Mouse (Mus musculus) right cerebral cortex, adult 18-20 months (tissue): Measurements from ENCODE around the gene Gm20388.
A peak's percentile ranks its signal among the peaks of the same experiment; 100 is the strongest.

Source experiments
- DNase-seq: peaks from one replicate; pipeline ENCODE4 v3.0.0; 2022; ENCODE audit warnings: mixed read lengths

Gene Gm20388

DNA sequence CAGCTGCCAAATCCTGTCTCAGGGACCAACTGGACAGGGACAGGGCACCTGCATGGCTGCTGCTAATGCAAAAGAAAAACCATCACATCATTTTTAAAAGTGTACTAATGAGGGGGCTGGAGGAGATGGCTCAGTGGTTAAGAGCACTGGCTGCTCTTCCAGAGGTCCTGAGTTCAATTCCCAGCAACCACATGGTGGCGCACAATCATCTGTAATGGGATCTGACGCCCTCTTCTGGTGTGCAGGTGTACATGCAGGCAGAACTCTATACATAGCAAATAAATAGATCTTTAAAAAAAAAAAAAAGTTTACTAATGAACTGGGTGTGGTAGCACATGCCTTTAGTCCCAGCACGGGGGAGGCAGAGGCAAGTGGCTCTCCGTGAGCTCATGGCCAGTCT is 3398.1 kb downstream of the Gm20388 start:
- no peak for DNase-seq

DNA sequence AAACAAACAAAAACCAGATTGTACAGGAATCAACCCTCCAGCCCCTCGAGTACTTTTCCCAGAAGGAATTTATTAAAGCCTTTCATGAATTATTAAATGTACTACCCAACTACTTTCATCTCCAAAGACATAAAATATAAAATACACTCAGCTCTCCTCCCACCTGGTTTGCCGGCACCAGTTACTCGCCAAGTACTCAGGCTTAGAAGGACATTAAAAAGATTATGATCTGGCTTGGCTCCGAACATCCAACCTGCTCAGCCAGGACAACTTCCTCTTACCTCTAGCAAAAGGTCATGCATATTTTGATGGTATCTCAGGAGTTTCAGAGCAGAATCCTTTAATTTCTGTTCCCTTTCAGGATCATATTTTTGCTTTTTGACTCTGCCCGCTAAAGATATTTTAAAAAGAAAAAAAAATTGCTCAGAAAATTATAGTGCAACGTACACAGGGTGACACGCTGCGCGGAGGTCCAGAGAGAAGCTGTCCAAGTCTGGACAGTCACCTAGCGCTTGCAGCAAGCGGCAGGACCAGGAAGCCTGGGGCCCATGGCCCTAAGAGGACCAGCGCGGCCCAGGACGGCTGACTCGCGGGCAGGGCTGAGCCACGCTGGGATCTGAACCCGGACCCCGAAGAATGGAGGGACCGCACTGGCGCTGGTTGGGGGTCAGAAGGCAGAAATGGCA is 3407.3 kb downstream of the Gm20388 start:
- DNase-seq = no peak

DNA sequence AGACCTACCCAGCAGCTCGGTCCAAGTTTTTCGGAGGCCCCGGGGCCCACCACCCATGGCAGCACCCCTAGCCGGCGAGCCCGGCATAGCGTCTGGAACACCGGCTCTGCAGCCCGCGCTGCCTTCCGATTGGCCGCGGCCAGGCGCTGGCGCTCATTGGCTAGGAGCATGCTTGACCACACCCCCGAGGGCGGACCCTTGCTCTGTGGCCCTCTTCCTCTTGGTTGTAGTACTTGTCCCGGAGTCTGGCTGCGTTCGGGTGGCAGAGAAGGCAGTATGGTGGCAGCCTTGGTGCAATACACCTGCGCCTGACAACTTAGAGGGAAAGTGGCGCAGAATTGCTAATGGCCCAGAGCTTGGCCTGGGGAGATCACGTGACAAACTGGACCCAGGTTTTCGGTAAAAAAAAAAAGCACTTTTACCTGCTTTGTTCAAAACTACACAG is 3407.8 kb downstream of the Gm20388 start, which contains the start of gene Fanca:
Fanca (minus strand) TSS at position 110 of the 445 bp plus-strand sequence.
- peak; percentile 95 for DNase-seq

DNA sequence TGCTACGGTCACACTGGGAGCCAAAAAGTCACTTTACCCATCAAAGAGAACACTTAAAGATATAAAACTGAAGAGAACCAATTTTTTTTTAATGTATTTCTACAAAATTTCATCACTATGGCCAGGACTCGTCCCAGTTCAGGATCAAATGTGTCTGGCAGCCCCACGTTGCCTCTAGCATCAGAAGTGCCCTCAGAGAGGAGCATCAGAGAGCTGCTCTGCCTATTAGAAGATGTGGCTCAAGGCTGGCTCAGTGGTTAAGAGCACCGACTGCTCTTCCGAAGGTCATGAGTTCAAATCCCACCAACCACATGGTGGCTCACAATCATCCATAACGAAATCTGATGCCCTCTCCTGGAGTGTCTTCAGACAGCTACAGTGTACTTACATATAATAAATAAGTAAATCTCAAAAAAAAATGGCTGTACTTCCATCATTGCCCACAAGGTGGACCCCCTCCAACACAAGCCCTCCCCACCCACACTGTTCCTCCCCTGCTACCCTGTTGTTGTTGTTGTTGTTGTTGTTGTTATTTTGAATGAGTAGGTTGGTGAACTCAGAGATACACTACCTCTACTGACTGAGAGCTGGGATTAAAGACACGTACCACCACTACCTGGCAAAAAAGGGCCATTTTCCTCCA is 3409.0 kb downstream of the Gm20388 start:
- DNase-seq = no peak

DNA sequence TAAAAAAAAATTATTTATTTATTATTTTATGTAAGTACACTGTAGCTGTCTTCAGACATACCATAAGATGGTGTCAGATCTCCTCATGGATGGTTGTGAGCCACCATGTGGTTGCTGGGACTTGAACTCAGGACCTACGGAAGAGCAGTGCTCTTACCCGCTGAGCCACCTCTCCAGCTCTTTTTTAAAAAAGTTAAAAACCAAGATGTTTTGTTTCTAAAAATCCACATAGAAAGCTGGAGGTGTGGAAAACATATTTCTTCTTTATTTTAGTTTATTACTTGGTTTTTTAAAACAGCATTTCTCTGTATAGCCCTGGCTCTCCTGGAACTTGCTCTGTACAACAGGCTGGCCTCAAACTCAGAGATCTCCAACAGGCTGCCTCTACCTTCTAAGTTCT is 3417.9 kb downstream of the Gm20388 start:
- no peak for DNase-seq

DNA sequence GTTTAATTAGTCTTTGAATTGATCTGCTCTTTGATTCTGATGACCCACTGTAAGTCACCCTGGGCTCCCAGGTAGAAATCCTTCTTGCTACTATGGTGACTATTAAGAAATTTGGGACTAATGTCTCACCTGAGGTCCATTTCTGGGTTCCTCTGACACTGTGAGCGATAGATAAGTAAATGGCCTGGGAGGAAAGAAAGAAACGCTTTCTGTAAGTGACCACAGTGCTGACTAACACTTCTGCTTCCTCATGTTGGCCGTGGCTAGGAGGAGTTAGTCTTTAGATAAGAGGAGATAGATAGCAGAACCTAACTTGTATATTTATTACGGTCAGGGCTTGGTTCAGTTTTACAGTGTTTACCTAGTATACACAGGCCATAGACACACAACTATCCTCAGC is 3418.7 kb downstream of the Gm20388 start:
- DNase-seq = no peak

DNA sequence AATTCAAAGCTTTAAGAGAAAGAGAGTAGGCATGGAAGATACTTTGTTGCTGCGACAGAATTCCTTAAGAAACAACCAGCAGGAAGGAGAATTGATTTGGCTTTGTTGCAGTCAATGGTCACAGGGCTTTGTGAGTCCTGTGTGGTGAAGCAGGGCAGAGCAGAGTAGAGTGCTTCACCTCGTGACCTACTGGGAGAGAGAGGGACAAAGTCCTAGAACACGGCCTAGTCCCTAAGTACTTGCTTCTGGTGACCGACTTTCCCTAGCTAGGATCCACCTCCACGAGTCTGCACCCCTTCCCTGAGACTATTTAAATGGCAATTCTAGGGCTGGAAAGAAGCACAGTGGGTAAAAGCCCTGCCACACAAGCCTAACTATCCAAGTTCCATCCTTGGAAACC is 3419.3 kb downstream of the Gm20388 start:
- no peak for DNase-seq

DNA sequence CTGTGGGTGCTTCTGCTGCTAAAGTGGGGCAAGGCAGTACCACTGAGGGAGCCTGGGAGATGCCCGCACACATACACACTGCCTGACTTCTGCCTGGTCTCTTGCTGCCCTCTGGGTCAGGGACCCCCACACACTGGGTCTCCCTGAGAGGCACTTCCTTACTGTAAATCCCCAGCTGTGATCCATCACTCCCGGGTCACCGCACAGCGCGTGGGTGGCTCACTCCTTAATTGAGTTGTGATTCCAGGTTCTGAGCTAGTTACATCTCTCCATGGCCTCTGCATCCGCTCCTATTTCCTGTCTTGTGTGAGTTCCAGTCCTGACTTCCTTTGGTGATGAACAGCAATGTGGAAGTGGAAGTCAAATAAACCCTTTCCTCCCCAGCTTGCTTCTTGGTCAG is 3420.1 kb downstream of the Gm20388 start:
- no peak for DNase-seq

DNA sequence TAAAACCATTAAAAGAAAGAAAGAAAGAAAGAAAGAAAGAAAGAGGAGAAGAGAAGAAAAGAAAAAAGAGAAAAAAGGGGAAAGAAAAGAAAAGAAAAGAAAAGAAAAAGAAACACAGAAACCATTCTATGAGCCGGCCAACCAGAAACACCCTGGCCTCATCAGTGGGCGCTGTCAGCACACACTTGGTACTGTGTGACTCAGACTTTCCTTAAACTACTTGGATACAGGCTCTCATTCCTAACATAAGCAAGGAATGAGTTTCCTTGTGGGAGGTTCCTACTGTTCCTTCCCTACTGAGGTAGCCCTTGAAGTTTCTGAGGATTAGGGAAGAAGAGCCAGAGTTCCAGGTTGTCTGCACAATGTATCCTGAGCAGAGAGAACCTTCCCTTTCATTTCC is 3420.7 kb downstream of the Gm20388 start:
- DNase-seq = peak; percentile 49

DNA sequence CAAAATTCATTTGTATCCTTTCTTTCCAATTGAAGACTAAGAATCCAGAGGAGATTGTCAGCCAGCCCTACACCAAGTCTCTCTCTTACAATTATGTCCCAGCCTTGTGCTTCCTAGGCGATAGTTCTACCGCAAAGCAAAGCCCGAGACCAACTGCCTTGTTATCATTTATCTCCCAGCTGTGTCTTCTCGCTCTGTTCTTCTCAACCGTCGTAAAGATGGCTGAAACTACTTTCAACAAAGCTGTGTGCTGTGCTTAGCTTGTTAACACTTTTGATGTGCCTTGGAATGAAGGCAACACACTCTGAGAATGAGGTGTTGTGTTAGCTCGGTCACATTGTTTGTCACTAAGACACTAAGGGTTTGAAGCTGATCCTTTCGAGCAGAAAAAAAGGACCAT is 3421.2 kb downstream of the Gm20388 start:
- no peak for DNase-seq

DNA sequence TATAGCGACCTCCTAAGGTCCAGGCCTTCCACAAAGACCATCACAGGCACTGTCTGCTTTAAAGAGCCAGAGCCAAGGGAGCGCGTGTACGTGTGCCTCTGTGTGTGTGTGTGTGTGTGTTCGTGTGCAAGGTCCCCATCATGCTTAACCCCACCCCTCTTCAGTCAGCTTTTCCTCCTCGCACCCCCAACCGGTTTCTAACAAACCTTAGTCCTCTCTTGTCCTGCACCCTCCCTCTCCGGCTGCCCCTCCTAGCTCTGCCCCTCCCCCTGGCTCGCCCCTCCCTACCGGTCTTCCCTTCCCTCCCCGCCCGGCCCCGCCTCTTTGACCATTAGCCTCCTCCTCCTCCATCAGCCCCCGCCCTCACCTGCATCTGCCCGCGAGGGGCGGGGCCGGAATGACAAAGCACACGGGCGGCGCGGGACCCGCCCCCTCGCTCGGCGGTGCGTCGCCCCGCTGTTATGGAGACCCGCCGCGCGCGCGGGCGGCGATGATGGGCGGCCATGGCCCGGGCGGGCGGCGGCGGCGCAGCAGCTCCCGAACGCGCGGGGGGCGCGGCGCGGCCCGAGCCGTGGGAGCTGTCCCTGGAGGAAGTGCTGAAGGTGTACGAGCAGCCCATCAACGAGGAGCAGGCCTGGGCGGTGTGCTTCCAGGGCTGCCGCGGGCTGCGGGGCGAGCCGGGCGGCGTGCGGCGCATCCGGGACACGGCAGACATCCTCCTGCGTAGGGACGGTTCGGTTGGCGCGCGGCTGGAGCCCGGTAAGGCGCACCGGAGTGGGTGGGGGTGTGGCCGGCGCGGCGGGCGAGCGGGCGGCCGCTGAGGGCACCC is 3421.8 kb downstream of the Gm20388 start, which contains the start of gene Spire2:
Spire2 (plus strand) TSS at position 452 of the 829 bp plus-strand sequence.
- DNase-seq = peak; percentile 56

DNA sequence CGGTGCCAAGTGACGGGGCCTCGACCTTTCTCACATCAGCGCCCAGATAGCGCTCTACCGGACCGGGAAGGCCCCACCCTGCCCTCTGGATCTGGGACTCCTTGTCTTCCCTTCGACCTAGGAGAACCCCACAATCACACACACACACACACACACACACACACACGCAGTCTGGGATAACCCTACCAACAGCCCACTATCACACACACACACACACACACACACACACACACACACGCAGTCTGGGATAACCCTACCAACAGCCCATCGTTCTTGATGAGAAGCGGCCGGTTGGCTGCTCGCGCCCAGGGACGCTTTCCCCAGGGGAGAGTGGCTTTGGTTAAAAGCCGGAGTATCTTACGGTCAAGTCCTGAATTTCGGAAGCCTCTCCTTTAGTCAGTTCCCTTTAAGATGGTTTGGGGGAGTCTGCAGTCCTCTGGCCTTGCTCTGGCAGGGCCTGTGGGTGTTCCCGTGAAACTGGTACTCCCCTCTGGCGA is 3422.5 kb downstream of the Gm20388 start:
- DNase-seq = no peak

DNA sequence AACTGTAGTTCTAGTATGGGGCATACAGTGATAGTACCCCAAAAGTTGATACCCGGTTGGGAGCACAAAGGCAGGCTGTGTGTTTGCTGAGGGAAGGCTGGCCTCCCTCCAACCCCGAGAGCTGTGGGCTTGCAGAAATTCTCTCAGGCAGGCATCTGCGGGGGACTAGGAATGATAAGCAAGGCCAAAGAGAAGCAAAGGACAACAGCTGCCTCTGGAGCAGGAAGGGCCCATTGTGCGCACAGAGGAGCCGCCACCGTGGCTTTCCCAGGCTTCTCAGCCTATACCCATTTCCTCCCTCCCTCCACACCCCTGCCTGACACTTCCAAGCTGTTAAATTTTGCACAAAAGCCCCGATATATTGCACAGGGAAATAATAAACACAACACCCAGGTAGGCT is 3423.2 kb downstream of the Gm20388 start:
- DNase-seq = peak; percentile 17

DNA sequence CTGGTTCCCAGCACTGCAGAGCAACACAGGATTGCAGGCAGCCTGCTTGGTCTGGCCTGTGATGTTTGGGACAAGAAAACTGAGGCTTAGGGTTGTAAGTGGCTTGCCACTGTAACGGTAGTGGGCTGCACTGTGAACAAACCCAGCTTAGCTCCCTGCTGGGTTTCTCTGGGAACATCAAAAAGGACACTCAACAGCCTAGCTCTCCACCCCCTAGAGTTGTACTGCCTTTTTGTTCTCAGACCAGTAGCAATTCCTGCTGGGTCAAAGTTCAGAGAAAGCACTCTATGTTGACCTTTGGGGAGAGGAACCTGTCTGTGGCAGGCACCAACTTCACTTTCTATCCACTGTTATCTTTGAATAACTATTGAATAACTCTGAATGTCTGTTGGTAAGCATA is 3423.8 kb downstream of the Gm20388 start:
- DNase-seq = no peak

DNA sequence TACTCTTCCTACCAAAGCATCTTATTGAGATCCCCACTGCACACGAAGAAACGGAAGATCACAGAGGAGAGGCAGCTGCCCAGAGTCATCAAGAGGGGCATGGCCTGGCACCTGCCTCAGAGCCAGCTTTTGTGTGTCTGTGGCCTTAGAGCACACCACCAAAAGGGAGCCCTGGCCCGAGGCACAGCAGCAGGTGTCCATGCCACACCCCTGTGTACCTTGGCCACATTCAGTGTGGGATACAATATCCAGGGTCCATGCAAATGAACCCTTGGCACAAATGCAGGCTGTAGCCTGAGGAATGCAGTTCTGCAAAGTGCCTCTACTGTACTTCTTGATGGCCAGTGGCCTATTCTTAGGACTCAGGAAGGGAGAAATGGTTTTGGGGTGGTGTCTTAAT is 3426.8 kb downstream of the Gm20388 start:
- no peak for DNase-seq

DNA sequence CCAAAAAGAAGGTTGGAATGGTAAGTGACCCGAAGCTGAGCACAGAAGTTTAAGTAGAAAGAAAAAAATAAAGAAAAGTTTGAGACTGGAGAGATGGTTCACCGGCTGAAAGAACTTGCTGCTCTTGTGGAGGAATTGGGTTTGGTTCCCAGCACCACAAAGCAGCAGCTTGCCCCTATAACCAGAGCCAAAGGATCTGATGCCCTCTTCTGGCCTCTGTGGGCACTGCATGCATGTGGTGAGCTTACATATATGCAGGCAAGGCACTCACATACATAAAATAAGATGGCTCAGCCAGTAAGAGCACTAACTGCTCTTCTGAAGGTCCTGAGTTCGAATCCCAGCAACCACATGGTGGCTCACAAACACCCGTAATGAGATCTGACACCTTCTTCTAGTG is 3429.4 kb downstream of the Gm20388 start:
- DNase-seq = no peak

DNA sequence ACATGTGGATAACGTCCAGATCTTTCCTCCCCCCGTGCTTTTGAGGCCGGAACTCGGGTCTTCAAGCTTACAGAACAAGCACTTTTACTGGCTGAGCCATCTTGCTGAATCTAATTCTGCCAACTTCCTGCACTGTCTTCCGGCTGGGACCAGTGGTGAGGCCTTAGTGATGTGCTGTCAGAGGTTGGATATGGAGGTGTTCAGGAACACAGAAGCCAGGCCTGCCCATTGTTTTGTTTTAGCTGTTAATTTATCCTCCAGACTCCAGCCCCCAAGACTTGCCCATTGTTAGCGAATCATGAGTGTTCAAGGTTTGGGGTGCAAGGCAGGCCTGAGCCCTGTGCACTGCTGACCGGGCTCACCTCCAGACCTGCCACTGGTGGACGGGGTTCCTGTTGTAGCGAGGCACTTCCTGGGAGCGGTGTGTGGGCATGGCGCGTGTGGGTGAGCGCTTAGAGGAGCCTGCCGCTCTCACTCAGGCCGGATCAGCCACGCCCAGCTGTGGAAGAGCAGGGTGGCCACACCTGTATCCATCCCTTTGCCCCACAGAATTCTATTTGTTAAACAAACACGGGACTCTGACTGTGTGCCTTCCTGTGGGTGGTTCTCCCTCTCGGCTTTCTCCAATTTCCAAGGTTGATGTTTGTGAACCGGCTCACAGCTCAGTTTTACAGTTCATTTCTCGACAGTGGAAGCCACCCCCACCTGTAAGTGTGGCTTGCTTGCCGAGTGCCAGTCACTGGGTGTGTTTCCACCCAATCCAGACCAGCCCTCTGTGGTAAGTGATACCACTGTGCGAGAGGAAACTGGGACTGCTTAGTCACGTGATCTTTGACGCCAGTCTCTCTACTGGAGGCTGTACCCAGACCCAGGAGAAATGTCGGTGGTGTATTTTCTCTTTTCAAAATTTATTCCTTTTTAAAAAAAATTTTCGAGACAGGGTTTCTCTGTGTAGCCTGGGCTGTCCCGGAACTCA is 3430.7 kb downstream of the Gm20388 start:
- no peak for DNase-seq

DNA sequence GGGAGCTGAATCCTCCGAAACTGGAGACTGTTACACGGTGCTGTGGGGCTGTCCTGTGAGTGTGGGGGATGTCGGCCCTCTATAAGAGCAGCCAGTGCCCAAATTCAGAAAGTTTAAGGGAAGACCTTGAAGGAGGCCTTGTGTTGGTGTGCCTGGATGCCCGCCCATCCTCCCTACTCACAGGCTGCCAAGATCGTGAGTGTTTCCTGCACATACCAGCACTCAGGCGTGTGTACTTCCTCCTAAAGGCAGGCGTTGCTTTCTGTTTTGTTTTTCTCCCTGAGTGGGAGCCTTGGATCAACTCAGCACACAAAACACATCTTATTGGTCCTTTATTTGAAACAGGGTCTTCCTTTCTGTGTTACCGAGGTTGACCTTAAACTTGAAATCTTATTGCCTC is 3431.6 kb downstream of the Gm20388 start:
- DNase-seq = peak; percentile 24

DNA sequence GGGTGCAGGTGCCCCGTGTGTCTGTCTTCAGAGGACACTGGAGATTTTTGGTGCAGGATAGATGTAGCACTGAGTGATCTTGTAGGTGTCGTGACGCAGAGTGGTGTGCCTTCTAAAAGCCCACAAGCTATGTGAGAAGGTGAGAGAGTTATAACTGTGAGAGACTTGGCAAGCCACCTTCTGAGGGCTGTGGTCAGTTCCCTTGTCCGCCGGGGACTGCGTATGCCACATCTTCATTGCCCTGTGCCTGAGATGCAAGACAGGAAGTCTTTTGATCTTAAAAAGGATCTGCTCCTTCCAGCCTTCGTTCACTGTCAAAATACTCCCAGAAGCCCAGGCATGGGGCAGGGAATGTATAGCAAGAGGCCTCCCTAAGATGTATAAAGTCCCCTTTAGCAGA is 3432.3 kb downstream of the Gm20388 start:
- DNase-seq = no peak

DNA sequence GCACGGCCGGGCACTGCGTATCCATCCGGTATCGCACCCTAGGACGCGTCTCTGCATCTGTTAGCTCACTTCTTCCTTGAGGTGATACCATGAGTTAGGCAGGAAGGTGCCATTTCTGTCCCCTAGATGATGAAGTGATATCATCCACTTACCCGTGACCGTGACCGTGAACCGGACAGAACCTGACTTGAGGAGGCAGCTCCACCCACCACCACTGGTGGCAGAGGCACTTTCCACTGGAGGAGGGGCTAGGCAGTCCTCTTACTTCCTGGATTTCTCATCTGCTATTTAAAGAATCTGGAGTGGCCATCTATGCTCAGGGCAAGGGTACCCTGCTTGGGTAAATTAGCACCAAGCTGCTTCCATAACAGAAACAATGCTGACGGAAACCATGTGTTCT is 3432.8 kb downstream of the Gm20388 start:
- DNase-seq = no peak

DNA sequence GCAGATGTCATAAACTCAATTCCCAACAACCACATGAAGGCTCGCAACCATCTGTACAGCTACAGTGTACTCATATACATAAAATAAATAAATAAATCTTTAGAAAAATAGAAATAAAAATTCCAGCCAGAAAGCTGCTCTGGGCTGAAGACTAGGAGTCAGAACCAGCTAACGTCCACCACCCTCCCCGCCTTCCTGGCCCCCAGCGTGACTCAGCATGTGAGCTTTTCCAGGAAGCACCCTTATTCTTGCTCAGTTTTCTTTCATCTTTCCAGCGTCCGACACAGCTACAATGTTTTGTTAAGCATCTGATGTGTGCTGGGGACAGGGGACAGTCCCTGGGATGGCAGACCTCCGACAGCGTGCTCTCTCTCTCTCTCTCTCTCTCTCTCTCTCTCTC is 3434.5 kb downstream of the Gm20388 start:
- no peak for DNase-seq

DNA sequence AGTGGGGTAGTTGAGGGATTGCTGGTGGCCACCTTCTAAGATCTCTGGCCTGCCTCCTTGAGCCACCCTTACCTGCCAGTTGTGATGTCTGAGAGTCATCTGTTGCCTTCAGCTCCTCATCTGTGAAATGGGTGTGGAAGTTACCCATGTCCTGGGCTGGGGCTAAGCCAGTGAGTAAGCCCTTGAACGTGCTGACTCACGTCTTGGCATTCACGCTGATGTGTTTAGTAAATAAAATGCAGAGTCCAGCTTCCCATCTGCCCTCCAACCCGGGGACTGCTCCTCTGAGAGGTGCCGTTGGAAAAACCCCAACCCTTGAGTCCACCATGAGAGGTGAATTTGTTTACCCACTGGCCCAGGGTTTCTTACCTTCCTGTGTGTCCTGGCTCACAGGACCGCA is 3435.2 kb downstream of the Gm20388 start:
- no peak for DNase-seq
